Mouse (Mus musculus): ENCODE results near the gene B4galnt1. TPM values are rescaled to one million over a fixed set of nuclear protein-coding genes. Genes with fewer than 3 reads are reported as not detected.
"Not testable (repeated sequence)": the region's sequence is repeated elsewhere in the genome, so short reads cannot be mapped to it uniquely, and the experiment has no call there.

The B4galnt1 gene
- polyA plus RNA-seq, 1 experiment from 2014 or later, result 3.8 TPM

DNA sequence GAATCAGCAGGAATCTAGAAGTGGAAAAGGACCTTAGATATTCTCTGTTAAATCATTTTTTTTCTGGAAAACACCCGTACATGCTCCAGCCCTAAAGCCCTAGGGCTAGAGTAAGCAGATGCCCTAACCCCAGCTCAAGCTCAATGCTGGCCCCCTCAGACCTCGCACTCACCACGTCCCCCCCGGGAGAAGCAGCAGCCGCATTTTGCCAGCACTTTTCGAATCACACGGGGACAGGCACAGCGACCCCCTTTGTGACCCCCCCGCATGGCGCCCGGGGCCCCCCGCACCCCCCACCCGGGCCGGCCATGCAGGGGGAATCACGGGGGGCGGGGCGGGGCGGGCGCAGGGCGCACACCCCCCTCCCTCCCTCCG is 23.0 kb downstream of the B4galnt1 start:
- H3K4me3 ChIP-seq, result peak overlapping the region; percentile 90
- H3K4me1 ChIP-seq, result peaks cover 83% of the 10 kb centered on the region
- no peaks in the 10 kb centered on the region for H3K9me3 ChIP-seq
- no peak for DNase-seq (ENCODE audit: low spot score)
- peaks cover 25% of the 10 kb centered on the region for H3K27me3 ChIP-seq (replicated peaks; ENCODE audit: low read depth, poor library complexity, severe bottlenecking)
- H3K27ac ChIP-seq (replicated peaks), result peak overlapping the region; percentile 97
- 2% methylated on average over 21 of the region's 21 CpGs for WGBS
- peaks cover 61% of the 10 kb centered on the region for H3K36me3 ChIP-seq (replicated peaks)

DNA sequence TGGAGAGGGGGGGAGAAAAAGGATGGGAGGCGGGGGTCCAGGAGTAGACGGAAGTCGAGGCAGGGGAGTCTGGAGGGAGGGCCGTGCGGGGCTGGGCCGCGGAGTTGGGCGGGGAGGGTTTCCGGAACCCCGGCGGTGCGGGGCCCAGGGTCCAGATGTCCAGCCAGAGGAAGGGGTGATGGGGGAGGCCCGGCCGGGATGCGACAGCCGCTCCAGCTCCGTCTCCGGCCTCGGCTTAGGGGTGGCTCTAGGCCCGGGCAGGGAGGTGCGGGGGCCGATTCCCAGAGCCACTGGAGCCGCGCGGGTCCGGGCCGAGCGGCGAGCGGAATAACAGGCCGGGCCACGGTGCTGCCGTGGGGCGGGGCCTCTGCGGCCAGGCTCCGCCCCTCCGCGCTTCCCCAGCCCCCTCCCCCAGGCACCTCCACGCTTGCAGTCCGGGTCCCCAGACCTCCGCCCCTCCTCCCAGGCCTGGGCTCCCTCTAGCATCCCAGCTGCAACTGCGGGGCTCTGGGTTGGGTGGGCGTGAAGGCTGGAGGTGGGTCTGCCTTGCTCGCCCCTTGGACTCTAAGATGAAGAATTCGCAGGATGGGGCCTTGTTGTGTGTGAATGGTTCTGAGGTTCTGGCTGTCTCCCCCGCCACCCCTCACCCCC is 23.6 kb downstream of the B4galnt1 start:
- no peaks in the 10 kb centered on the region for H3K9me3 ChIP-seq
- peak overlapping the region; percentile 90 for H3K4me3 ChIP-seq
- peak overlapping the region; percentile 97 for H3K27ac ChIP-seq (replicated peaks)
- peaks cover 20% of the 10 kb centered on the region for H3K27me3 ChIP-seq (replicated peaks; ENCODE audit: low read depth, poor library complexity, severe bottlenecking)
- 0% methylated on average over 45 of the region's 46 CpGs for WGBS
- peak; percentile 93 for DNase-seq (ENCODE audit: low spot score)
- H3K36me3 ChIP-seq (replicated peaks), result peaks cover 61% of the 10 kb centered on the region
- H3K4me1 ChIP-seq, result peaks cover 83% of the 10 kb centered on the region

DNA sequence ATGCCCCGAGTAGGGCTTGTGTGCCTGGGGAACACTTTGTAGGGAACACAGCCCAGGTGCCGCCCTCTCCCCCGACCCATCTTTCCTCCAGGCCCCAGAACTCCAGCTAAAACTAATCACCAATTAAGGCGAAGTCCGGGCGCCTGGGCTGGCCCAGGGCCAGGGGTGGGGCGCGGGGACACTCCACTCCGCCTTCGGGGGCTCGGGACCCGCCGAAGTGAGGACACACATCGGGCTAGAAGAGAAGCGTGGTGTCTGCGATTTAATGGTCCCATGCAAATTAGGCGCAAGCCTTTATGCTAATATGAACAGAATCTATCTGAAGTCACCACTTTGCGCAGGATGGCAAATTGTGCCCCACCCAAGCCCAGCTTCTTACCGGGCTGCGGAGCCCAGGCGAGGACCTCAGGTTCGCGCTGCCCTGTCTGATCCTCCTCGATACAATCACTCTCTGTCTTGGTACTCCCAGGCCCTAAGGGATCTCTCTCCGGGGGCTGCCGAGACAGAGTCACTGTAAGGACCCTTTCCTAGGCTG is 24.2 kb downstream of the B4galnt1 start:
- DNase-seq (ENCODE audit: low spot score), result peak; percentile 59
- under 1% methylated on average over 26 of the region's 26 CpGs for WGBS
- Histone ChIP-seq H3K4me3 (peak overlapping the region; percentile 90), H3K27ac (replicated peaks) (peak overlapping the region; percentile 97), H3K36me3 (replicated peaks) (peaks cover 57% of the 10 kb centered on the region), H3K27me3 (replicated peaks; ENCODE audit: low read depth, poor library complexity, severe bottlenecking) (peaks cover 14% of the 10 kb centered on the region), H3K4me1 (peaks cover 79% of the 10 kb centered on the region), H3K9me3 (no peaks in the 10 kb centered on the region)

DNA sequence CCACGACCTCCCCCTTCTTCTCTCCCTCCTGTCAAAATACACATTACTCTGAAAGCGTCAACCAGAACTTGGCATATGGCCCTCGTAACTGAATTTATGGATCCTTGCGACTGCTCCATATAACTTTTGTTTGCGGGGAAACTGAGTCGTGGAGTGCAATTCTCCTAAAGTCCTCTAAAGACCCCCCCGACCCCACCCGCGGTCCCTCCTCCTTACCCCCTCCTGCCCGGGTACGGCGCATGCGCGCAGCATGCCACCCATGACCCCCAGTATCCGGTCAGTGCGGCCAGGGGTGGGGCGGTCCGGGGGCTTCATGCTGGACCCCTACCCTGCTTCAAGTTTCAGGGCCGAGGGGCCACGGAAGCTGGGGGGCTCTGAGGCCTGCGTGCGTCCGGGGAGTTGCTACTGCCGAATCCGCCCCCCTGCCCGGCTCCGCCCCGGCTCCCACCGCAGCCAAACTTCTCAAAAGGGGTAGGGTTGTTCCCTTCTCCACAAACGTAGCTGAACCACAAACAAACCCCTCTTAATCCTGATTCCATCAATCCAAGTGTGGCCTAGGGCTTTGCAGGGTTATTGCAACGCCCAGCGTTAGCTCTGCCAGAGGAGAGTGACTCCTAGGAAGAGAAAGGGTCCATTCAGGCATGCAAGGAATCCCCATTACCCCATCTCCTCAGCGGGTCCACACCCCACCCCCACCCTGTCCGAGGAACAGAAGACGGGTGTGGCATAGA is 24.8 kb downstream of the B4galnt1 start, which contains the start of gene Arhgef25:
Gene Arhgef25 (minus strand): TSS at position 433 of the 731 bp plus-strand sequence.
- peaks cover 54% of the 10 kb centered on the region for H3K36me3 ChIP-seq (replicated peaks)
- DNase-seq (ENCODE audit: low spot score), result peak; percentile 77

DNA sequence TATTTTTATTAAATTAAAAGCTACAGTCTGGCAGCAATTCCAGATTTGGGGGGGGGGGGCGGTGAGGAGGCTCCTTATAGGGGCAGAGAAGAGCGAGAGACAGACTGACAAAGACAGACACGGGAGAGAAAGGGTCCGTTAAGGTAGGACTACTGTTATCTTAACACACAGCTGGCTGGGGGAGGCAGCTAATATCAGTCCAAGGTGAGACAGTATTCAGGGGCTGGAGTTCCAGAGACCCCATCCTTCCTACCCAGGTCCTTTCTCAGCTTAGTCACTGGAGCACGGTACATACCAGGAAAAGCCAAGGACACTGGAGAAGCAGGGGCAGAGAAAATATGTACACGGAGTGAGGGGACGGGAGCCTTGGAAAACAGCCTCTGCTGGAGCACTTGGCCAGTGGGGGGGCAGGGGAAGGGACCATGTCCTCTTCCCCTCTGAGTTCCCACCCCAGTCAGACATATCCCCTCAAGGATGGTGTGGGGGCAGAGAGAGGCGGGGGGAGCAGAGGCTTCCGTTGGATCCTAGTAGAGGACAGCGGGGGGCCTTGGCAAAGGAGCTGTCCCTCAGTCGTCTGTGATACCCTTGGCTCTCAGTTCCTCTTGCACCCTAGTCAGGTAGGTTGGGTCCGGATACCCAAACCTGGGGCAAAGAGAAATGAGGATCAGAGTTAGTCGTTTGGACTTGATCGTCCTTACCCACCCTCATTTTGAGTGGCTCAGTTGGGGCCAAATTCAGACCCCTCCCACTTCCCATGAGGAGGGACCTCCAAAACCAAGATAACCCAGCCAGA is 25.6 kb downstream of the B4galnt1 start:
- H3K4me1 ChIP-seq, result peaks cover 78% of the 10 kb centered on the region
- H3K36me3 ChIP-seq (replicated peaks), result peaks cover 48% of the 10 kb centered on the region
- peak overlapping the region; percentile 90 for H3K4me3 ChIP-seq
- H3K27me3 ChIP-seq (replicated peaks; ENCODE audit: low read depth, poor library complexity, severe bottlenecking), result peaks cover under 1% of the 10 kb centered on the region; the same call in 1 of the 2 replicates
- no peaks in the 10 kb centered on the region for H3K9me3 ChIP-seq
- H3K27ac ChIP-seq (replicated peaks), result peak overlapping the region; percentile 97
- no peak for DNase-seq (ENCODE audit: low spot score)
- 30% methylated on average over 14 of the region's 14 CpGs for WGBS

More for the DNA sequence above, 24.8 kb downstream of the B4galnt1 start, which contains the start of gene Arhgef25:
- peak within 1 kb of the TSS; percentile 90 for H3K4me3 ChIP-seq
- peaks cover 7% of the 10 kb centered on the region for H3K27me3 ChIP-seq (replicated peaks; ENCODE audit: low read depth, poor library complexity, severe bottlenecking)
- peaks cover 79% of the 10 kb centered on the region for H3K4me1 ChIP-seq
- peak within 1 kb of the TSS; percentile 97 for H3K27ac ChIP-seq (replicated peaks)
- no peaks in the 10 kb centered on the region for H3K9me3 ChIP-seq
- WGBS, result 1% methylated on average over 35 of the region's 35 CpGs

DNA sequence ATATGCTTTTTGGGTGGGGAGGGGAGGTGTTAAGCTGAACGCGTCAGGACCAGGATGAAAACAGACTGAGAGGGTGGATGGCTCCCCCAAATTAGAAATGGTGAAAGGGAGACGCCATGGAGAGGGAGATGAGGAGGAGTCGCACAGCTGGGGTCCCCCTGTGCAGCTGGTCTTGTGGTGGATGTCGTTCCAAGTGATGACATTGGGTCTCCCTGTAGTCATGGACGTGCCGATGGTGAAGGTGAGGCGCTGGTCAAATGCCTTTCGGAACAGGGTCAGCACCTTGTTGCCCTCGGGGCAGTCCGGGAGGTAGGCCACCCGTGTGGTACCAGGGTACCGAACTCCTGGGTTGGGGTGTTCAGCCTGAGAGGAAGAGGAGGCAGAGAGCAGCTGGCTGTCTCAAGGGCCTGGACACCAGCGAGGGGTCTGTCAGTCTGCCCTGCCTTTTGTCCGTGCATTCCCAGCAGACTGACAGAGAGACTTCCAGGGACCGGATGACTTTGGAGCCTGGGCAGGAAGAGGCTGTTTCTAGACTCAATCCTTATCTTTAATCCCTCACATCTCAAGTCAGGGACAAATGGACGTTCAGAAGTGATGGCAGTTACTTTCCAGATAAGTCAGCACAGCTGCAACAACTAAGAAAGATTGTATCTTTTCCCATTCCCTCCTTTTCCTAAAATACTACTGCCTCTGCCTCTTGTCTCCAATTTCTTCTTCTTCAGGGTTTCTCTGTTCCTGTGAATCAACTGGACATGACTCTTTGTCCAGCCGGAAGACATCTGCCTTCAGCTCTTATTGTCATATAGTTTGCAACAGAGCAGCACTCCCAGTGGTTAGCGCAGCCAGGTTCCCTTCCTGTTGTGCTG is 26.4 kb downstream of the B4galnt1 start:
- WGBS, result 77% methylated on average over 19 of the region's 19 CpGs
- Histone ChIP-seq H3K36me3 (replicated peaks) (peaks cover 41% of the 10 kb centered on the region), H3K27me3 (replicated peaks; ENCODE audit: low read depth, poor library complexity, severe bottlenecking) (no peaks in the 10 kb centered on the region), H3K4me3 (no peak overlapping the region), H3K27ac (replicated peaks) (no peak overlapping the region), H3K9me3 (no peaks in the 10 kb centered on the region), H3K4me1 (peaks cover 86% of the 10 kb centered on the region)
- DNase-seq (ENCODE audit: low spot score), result no peak

DNA sequence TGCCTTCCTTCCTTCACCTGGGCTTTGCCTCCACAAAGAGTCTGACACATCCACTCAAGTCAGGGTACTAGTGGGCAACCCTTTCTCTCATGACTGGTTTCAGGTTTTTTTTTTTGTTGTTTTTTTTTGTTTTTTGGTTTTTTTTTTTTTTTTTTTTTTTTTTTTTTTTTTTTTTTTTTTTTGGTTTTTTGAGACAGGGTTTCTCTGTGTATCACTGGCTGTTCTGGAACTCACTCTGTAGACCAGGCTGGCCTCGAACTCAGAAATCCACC is 27.0 kb downstream of the B4galnt1 start:
- H3K9me3 ChIP-seq; DNase-seq (ENCODE audit: low spot score); H3K27ac ChIP-seq (replicated peaks); H3K27me3 ChIP-seq (replicated peaks; ENCODE audit: low read depth, poor library complexity, severe bottlenecking); H3K4me3 ChIP-seq: not testable (repeated sequence)
- Histone ChIP-seq H3K4me1 (peaks cover 88% of the 10 kb centered on the region), H3K36me3 (replicated peaks) (peaks cover 35% of the 10 kb centered on the region)
- 76% methylated on average over 1 of the region's 1 CpGs for WGBS

DNA sequence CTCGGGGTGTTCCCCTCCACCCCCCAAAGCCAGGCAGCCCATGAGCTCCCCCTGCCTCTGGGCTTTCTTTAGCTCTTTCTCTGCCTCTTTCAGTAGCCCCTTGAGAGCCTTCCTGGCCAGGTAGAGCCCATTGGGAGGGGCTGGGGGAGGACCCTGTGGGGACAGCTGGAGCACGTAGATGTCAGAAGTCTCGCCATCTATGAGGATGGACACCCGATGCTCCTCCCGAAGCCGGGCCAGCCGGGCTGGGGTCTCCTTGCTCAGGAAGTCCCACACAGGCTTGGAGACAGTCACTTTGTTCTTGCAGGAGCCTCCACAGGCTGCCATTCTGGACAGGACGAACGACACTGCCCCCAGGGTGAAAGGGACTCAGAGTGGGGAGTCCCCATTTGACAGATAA is 28.0 kb downstream of the B4galnt1 start:
- peaks cover 87% of the 10 kb centered on the region for H3K4me1 ChIP-seq
- WGBS, result 81% methylated on average over 9 of the region's 9 CpGs
- H3K4me3 ChIP-seq, result no peak overlapping the region
- DNase-seq (ENCODE audit: low spot score), result no peak
- no peaks in the 10 kb centered on the region for H3K9me3 ChIP-seq
- peak overlapping the region; percentile 21; the same call in 1 of the 2 replicates for H3K27ac ChIP-seq (replicated peaks)
- no peaks in the 10 kb centered on the region for H3K27me3 ChIP-seq (replicated peaks; ENCODE audit: low read depth, poor library complexity, severe bottlenecking)
- H3K36me3 ChIP-seq (replicated peaks), result peaks cover 41% of the 10 kb centered on the region

DNA sequence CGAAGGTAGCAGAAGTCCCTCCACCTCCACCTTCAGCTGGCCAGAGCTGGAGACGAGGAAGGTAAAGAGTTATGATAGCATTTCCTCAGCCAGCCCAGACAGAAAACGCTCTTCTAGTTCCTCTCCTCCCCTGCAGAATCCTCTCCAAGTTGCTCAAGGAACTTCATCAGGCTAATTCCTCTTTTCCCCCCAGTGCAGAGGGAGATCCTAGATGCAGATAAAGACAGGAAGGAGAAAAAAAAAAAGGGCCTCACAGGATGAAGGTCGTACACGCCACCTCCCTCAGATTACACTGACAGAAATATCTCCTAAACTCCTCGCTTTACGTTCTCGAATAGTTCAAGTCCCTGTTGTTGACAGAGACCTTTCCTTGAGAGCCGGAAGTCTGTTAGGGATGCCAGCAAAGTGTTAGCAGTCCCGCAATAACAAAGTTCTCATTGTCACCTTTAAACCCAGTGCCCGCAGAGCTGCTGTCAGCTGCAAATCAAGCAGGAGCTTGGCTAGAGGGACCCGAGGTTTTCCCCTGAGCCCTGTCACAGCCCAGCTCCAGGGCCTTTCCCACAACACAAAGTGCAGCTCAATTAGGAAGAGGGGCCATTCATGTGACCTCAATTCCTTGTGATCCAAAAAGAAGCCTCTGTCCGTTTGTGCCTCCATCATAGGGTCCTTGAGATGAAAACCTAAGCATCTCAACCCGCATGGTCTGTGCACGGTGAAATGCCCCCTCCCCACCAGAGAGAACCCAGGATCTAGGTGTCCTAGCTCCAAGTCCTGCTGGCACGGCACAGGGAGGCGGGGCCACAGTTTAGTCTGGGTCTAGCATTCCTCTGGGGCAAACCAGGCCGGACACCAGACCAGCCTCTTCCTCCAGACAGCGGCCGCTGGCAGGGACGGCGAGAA is 29.7 kb downstream of the B4galnt1 start:
- H3K9me3 ChIP-seq, result no peaks in the 10 kb centered on the region
- peak overlapping the region; percentile 74 for H3K4me3 ChIP-seq
- H3K27me3 ChIP-seq (replicated peaks; ENCODE audit: low read depth, poor library complexity, severe bottlenecking), result no peaks in the 10 kb centered on the region
- H3K27ac ChIP-seq (replicated peaks), result peak overlapping the region; percentile 94
- H3K4me1 ChIP-seq, result peaks cover 76% of the 10 kb centered on the region
- 14% methylated on average over 22 of the region's 22 CpGs for whole genome bisulfite sequencing
- DNase-seq (ENCODE audit: low spot score), result peak; percentile 65
- peaks cover 57% of the 10 kb centered on the region for H3K36me3 ChIP-seq (replicated peaks)

DNA sequence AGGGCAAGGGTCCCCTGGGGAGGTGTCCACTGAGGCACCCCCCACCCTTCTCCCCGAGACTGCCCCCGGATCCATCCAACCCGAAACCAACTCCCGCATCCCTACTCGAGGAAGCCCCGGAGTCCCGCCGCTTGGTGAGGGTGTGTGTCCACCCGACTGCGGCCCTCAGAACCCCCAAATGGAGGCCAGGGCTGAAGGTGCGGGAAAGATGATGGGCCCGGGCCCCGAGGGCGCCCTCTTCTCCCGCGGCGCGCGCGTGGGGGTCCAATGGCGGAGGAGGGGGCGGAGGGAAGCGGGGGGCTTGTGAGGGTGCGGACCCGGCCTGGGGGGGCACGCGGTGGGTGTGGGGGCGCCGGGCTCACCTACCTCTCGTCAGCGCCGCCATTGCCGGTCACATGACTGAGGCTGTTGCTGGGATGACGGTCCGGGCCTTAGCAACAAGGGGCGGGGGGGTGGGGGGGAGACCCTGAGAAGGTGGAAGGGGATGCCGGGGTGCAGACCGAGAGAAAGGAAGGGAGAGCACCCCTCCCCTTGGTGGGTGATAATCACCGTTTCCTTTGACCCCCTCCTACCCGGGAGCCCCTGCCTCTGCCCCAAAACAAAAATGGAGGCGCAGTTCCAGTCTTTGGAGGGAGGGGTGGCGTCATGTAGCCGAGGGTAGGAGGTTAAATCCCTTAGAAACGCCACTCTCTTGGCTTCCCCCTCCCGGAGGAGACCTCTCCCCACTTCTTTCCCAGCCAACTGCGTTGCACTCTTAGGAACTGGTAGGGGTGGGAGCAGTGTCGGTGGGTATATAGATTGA is 30.5 kb downstream of the B4galnt1 start, which contains the start of gene Dtx3:
Gene Dtx3 (minus strand): TSS at position 401 of the 802 bp plus-strand sequence.
- under 1% methylated on average over 46 of the region's 47 CpGs for WGBS
- H3K4me3 ChIP-seq, result peak within 1 kb of the TSS; percentile 74
- peaks cover 67% of the 10 kb centered on the region for H3K4me1 ChIP-seq
- peaks cover 64% of the 10 kb centered on the region for H3K36me3 ChIP-seq (replicated peaks)
- DNase-seq (ENCODE audit: low spot score), result peak; percentile 79
- no peaks in the 10 kb centered on the region for H3K27me3 ChIP-seq (replicated peaks; ENCODE audit: low read depth, poor library complexity, severe bottlenecking)
- H3K27ac ChIP-seq (replicated peaks), result peak within 1 kb of the TSS; percentile 94
- no peaks in the 10 kb centered on the region for H3K9me3 ChIP-seq
